Mouse (Mus musculus) myocyte (in vitro differentiated cells): ENCODE results near the gene Lsmem1.

Experiments
- E2F4 ChIP-seq: IDR thresholded peaks from one replicate; pipeline ENCODE4 v1.6.1; 2011; ENCODE audit warnings: mild to moderate bottlenecking, control low read depth, moderate library complexity; ENCODE audit not compliant: insufficient read depth
- MAX ChIP-seq: IDR thresholded peaks from one replicate; pipeline ENCODE4 v1.6.1; 2011; ENCODE audit warnings: low read depth, mild to moderate bottlenecking, control low read depth
- MYOD1 ChIP-seq, 3 experiments: IDR thresholded peaks; one replicate each; pipeline ENCODE4 v1.6.1; 2011; ENCODE audit warnings: control low read depth in 2 of 3, low read depth in 2 of 3, mild to moderate bottlenecking in 2 of 3, moderate library complexity in 1 of 3; ENCODE audit not compliant: insufficient read length in 2 of 3, control insufficient read depth in 1 of 3
- MYOG ChIP-seq, 3 experiments: IDR thresholded peaks; one replicate each; pipeline ENCODE4 v1.6.1; 2011; ENCODE audit warnings: control low read depth in 2 of 3, low read depth in 2 of 3, mild to moderate bottlenecking in 2 of 3; ENCODE audit not compliant: insufficient read length in 2 of 3, control insufficient read depth in 1 of 3, insufficient read depth in 1 of 3
- POLR2A ChIP-seq: IDR thresholded peaks from one replicate; pipeline ENCODE4 v1.6.1; 2011; ENCODE audit warnings: low read depth, mild to moderate bottlenecking, control low read depth, moderate library complexity; ENCODE audit not compliant: insufficient read length
- POLR2AphosphoS2 ChIP-seq: IDR thresholded peaks from one replicate; pipeline ENCODE4 v1.6.1; 2011; ENCODE audit warnings: low read depth, control low read depth; ENCODE audit not compliant: insufficient read length
- SRF ChIP-seq: IDR thresholded peaks from one replicate; pipeline ENCODE4 v1.6.1; 2011; ENCODE audit warnings: low read depth; ENCODE audit not compliant: control insufficient read depth, insufficient read length
- TCF12 ChIP-seq: IDR thresholded peaks from one replicate; pipeline ENCODE4 v1.6.1; 2011; ENCODE audit warnings: mild to moderate bottlenecking, control low read depth; ENCODE audit not compliant: poor library complexity, insufficient read depth, severe bottlenecking
- USF1 ChIP-seq: IDR thresholded peaks from one replicate; pipeline ENCODE4 v1.6.1; 2011; ENCODE audit warnings: low read depth, mild to moderate bottlenecking, control low read depth, moderate library complexity

DNA sequence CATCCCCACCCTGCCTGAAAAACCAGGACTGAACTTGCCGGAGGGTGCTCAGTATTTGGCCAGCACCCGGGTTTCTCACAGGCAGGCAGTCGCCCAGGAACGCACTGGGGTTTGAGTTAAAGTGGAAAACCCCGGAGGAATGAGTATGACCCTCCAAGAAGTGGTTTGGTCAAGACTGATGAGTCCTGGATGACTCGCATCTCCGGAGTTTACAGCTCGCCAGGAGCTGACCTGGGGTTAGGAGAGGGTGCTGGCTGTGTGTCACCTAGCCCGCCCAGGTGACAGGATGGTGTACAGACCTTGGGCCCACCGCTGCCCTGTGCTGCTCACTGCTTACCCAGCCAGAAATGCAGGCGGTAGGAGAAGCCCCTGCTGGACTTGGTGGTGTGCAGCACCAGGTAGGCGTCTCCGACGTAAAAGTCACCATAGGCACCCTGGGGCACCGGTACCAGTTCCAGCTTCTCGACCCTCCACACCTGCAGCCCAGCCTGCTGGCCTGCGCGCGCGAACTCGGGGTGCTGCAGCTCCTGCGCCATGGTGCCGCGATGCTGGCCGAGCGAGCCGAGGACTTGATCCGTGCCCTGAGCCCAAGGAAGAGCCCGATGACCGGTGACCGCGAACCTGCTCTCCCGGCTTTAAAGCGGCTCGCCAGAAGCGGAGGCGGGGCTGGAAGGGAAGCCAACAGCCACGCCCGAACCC, 65.6 kb downstream of the Lsmem1 start, which contains the start of gene Scin:
- TF ChIP-seq MAX (no peak), POLR2A (no peak), MYOD1 (IDR thresholded peaks at IDR 0.05; ENCODE audit: control insufficient read depth in 1 of 3, insufficient read length in 2 of 3, low read depth in 2 of 3) (no peak), E2F4 (no peak), MYOG (IDR thresholded peaks at IDR 0.05; ENCODE audit: control insufficient read depth in 1 of 3, insufficient read depth in 1 of 3, insufficient read length in 2 of 3, low read depth in 2 of 3) (no peak), USF1 (no peak), TCF12 (no peak), POLR2AphosphoS2 (no peak), SRF (no peak)
